Mouse (Mus musculus) MEL (cell line): Measurements from ENCODE around the gene Ubash3b. TPM values are rescaled to one million over a fixed set of nuclear protein-coding genes. Genes with fewer than 3 reads are reported as not detected.

ENCODE experiments used
- DNase-seq: peaks from one replicate; pipeline ENCODE4 v3.0.0; 2011; ENCODE audit warnings: low read depth, low spot score
- H3K27ac ChIP-seq: 2 replicates; pipeline ENCODE4 v1.5.1; 2012; ENCODE audit warnings: low read depth, mild to moderate bottlenecking, control low read depth, low read length, moderate library complexity; ENCODE audit not compliant: control insufficient read depth
- H3K27me3 ChIP-seq, 2 experiments: fragments of 150-350 bp in 1 of 2; sonication (generic) in 1 of 2; 2 replicates each; pipeline ENCODE4 v1.6.1; 2012; ENCODE audit warnings: low read length in 2 of 2, mild to moderate bottlenecking in 2 of 2, improper control_type of control experiment in 1 of 2, moderate library complexity in 1 of 2; ENCODE audit not compliant: insufficient read depth in 2 of 2, control insufficient read depth in 1 of 2
- H3K36me3 ChIP-seq, 2 experiments: 2 replicates each; pipeline ENCODE4 v1.6.1; 2012 to 2014; ENCODE audit warnings: low read length in 2 of 2, improper control_type of control experiment in 1 of 2, inconsistent platforms in 1 of 2, mild to moderate bottlenecking in 1 of 2; ENCODE audit not compliant: insufficient read depth in 2 of 2, control insufficient read depth in 1 of 2
- H3K4me1 ChIP-seq, 2 experiments: fragments of 150-350 bp in 1 of 2; sonication (generic) in 1 of 2; 2 replicates each; pipeline ENCODE4 v1.6.1; 2012; ENCODE audit warnings: low read length in 2 of 2, improper control_type of control experiment in 1 of 2, mild to moderate bottlenecking in 1 of 2; ENCODE audit not compliant: insufficient read depth in 2 of 2, control insufficient read depth in 1 of 2
- H3K4me3 ChIP-seq, 2 experiments: fragments of 150-350 bp in 1 of 2; sonication (generic) in 1 of 2; 2 replicates each; pipeline ENCODE4 v1.5.1; 2012; ENCODE audit warnings: low read depth in 2 of 2, low read length in 2 of 2, mild to moderate bottlenecking in 2 of 2, moderate library complexity in 2 of 2, control low read depth in 1 of 2, improper control_type of control experiment in 1 of 2; ENCODE audit not compliant: control insufficient read depth in 1 of 2, insufficient read depth in 1 of 2
- H3K79me2 ChIP-seq: 2 replicates; pipeline ENCODE4 v1.6.1; 2012; ENCODE audit warnings: mild to moderate bottlenecking, low read length, moderate library complexity; ENCODE audit not compliant: control insufficient read depth, poor library complexity, insufficient read depth
- H3K9ac ChIP-seq: 2 replicates; pipeline ENCODE4 v1.6.1; 2012; ENCODE audit warnings: low read depth, mild to moderate bottlenecking, control low read depth, low read length, moderate library complexity; ENCODE audit not compliant: control insufficient read depth, poor library complexity, severe bottlenecking
- H3K9me3 ChIP-seq: fragments of 150-350 bp; sonication (generic); replicated peaks from 2 replicates; pipeline ENCODE4 v1.6.1; 2012; ENCODE audit warnings: mild to moderate bottlenecking, low read length, improper control_type of control experiment, moderate library complexity; ENCODE audit not compliant: insufficient read depth
- BHLHE40 ChIP-seq: IDR thresholded peaks from 2 replicates; pipeline ENCODE4 v1.6.1; 2012; ENCODE audit warnings: low read depth, mild to moderate bottlenecking, inconsistent platforms, low read length, improper control_type of control experiment, borderline replicate concordance
- EP300 ChIP-seq, 2 experiments: IDR thresholded peaks; 2 replicates each; pipeline ENCODE4 v1.6.1; 2011; ENCODE audit warnings: improper control_type of control experiment in 2 of 2, low read length in 2 of 2, low read depth in 1 of 2, mild to moderate bottlenecking in 1 of 2
- ETS1 ChIP-seq: IDR thresholded peaks from 2 replicates; pipeline ENCODE4 v1.6.1; 2012; ENCODE audit warnings: low read depth, mild to moderate bottlenecking, inconsistent platforms, low read length, improper control_type of control experiment, moderate library complexity
- GATA1 ChIP-seq: IDR thresholded peaks from 2 replicates; pipeline ENCODE4 v1.6.1; 2011; ENCODE audit warnings: low read depth, low read length, improper control_type of control experiment
- JUND ChIP-seq: IDR thresholded peaks from 2 replicates; pipeline ENCODE4 v1.6.1; 2011; ENCODE audit warnings: low read depth, mild to moderate bottlenecking, improper control_type of control experiment, low read length
- KAT2A ChIP-seq: conservative IDR thresholded peaks from 2 replicates; pipeline ENCODE4 v1.6.1; 2012; ENCODE audit warnings: low read depth, low read length, improper control_type of control experiment, inconsistent platforms
- MYB ChIP-seq: IDR thresholded peaks from 2 replicates; pipeline ENCODE4 v1.6.1; 2011; ENCODE audit warnings: mild to moderate bottlenecking, low read depth, low read length, improper control_type of control experiment
- MYC ChIP-seq: IDR thresholded peaks from 2 replicates; pipeline ENCODE4 v1.6.1; 2011; ENCODE audit warnings: low read depth, mild to moderate bottlenecking, low read length, improper control_type of control experiment, moderate library complexity
- NELFE ChIP-seq: IDR thresholded peaks from 2 replicates; pipeline ENCODE4 v1.6.1; 2011; ENCODE audit warnings: low read depth, low read length, improper control_type of control experiment
- NRF1 ChIP-seq: IDR thresholded peaks from 2 replicates; pipeline ENCODE4 v1.6.1; 2014; ENCODE audit warnings: low read depth, mild to moderate bottlenecking, inconsistent platforms, low read length, improper control_type of control experiment, moderate library complexity; ENCODE audit not compliant: poor library complexity, insufficient read depth, severe bottlenecking
- RCOR1 ChIP-seq: IDR thresholded peaks from 2 replicates; pipeline ENCODE4 v1.6.1; 2012; ENCODE audit warnings: low read depth, mild to moderate bottlenecking, inconsistent platforms, low read length, improper control_type of control experiment
- SIN3A ChIP-seq: IDR thresholded peaks from 2 replicates; pipeline ENCODE4 v1.6.1; 2012; ENCODE audit warnings: low read length, improper control_type of control experiment, inconsistent platforms
- TAL1 ChIP-seq: IDR thresholded peaks from 2 replicates; pipeline ENCODE4 v1.6.1; 2012; ENCODE audit warnings: mild to moderate bottlenecking, inconsistent platforms, low read length, moderate library complexity, mixed read lengths
- TBP ChIP-seq: IDR thresholded peaks from 2 replicates; pipeline ENCODE4 v1.8.0; 2011; ENCODE audit warnings: low read depth, low read length, improper control_type of control experiment
- USF1 ChIP-seq: IDR thresholded peaks from 2 replicates; pipeline ENCODE4 v1.6.1; 2014; ENCODE audit warnings: low read depth, mild to moderate bottlenecking, inconsistent platforms, low read length, improper control_type of control experiment, moderate library complexity
- USF2 ChIP-seq, 2 experiments: IDR thresholded peaks; 2 replicates each; pipeline ENCODE4 v1.6.1; 2011 to 2012; ENCODE audit warnings: improper control_type of control experiment in 2 of 2, low read length in 2 of 2, borderline replicate concordance in 1 of 2, inconsistent platforms in 1 of 2, low read depth in 1 of 2, mild to moderate bottlenecking in 1 of 2; ENCODE audit not compliant: insufficient read depth in 1 of 2
- ZKSCAN1 ChIP-seq: IDR thresholded peaks from 2 replicates; pipeline ENCODE4 v1.6.1; 2012; ENCODE audit warnings: low read depth, mild to moderate bottlenecking, inconsistent platforms, low read length, improper control_type of control experiment, moderate library complexity
- ZMIZ1 ChIP-seq: IDR thresholded peaks from 2 replicates; pipeline ENCODE4 v1.6.1; 2012; ENCODE audit warnings: low read depth, mild to moderate bottlenecking, inconsistent platforms, low read length, improper control_type of control experiment, moderate library complexity
- polyA plus RNA-seq, 2 experiments: library from polyadenylated mRNA; stranded (reverse) in 1 of 2; unstranded in 1 of 2; fragments of >175 nt in 1 of 2; fragments of >200 nt in 1 of 2; gene quantifications; 2 replicates each; pipeline versions ENCODE4 v1.2.1 to v1.2.4; 2012; ENCODE audit warnings: low replicate concordance in 2 of 2, low read depth in 1 of 2; ENCODE audit not compliant: insufficient read length in 2 of 2, insufficient read depth in 1 of 2, missing spikeins in 1 of 2
- total RNA-seq: library from RNA; depleted of rRNA; stranded (reverse); fragments of 300-350 nt; gene quantifications from 2 replicates; pipeline ENCODE4 v1.2.3, GENCODE M21; 2012

The Ubash3b gene
- total and polyA plus RNA-seq, 3 experiments: 5.4 to 11.3 TPM; not detected in 1

GRCm38 (mm10) chr9:41122390-41123110, 38.9 kb downstream of the Ubash3b start:
- Histone ChIP-seq H3K27ac (peak overlapping the region; percentile 33), H3K27me3 (no peaks in the 10 kb centered on the region), H3K9me3 (no peaks in the 10 kb centered on the region), H3K9ac (no peak overlapping the region; the same call in 1 of the 2 replicates), H3K4me1 (peaks cover 4 to 39% of the 10 kb centered on the region in 2 experiments), H3K4me3 (peak overlapping the region in 1 of 2 experiments; percentile 18; a peak in 1 of 4 replicates), H3K36me3 (peaks cover 0 to 25% of the 10 kb centered on the region in 2 experiments; a peak in 2 of 4 replicates), H3K79me2 (no peaks in the 10 kb centered on the region)
- peak; percentile 38; the same call in 1 of the 2 replicates for TF ChIP-seq ETS1
- TF ChIP-seq MYC: no peak
- TF ChIP-seq TAL1: peak; percentile 39; the same call in 1 of the 2 replicates
- peak; percentile 23; the same call in 1 of the 2 replicates for TF ChIP-seq SIN3A
- TF ChIP-seq GATA1: 0 out of 2 replicates have a peak, but pooled peaks have one; percentile 11
- peak; percentile 61; the same call in 1 of the 2 replicates for TF ChIP-seq RCOR1
- TF ChIP-seq EP300 (IDR thresholded peaks at IDR 0.05; ENCODE audit: low read depth in 1 of 2, low read length in 2 of 2): peak; percentile 30 to 60; a peak in 2 of 4 replicates
- no peak for TF ChIP-seq ZKSCAN1
- DNase-seq: peak; percentile 93

- peaks cover 0 to 32% of the 10 kb centered on the region in 2 experiments; a peak in 2 of 4 replicates for H3K36me3 ChIP-seq
- no peak for DNase-seq
- no peak overlapping the region for H3K4me3 ChIP-seq
- no peaks in the 10 kb centered on the region for H3K9me3 ChIP-seq
- H3K79me2 ChIP-seq: no peaks in the 10 kb centered on the region
- TF ChIP-seq ZMIZ1: no peak
- TF ChIP-seq KAT2A: no peak
- no peak for TF ChIP-seq GATA1
- TF ChIP-seq USF1: no peak
- no peak for TF ChIP-seq SIN3A
- TF ChIP-seq ZKSCAN1: no peak
- no peak for TF ChIP-seq JUND
- no peak for TF ChIP-seq MYB
- no peak for TF ChIP-seq NELFE
- no peak for TF ChIP-seq USF2 (IDR thresholded peaks at IDR 0.05; ENCODE audit: borderline replicate concordance in 1 of 2, insufficient read depth in 1 of 2, low read depth in 1 of 2, low read length in 2 of 2)
- no peak for TF ChIP-seq BHLHE40
- no peak for TF ChIP-seq NRF1
- no peak for TF ChIP-seq TBP
- TF ChIP-seq, all 39 proteins: peak for 0
- H3K4me1 ChIP-seq: peaks cover 4 to 44% of the 10 kb centered on the region in 2 experiments
- H3K9ac ChIP-seq: no peak overlapping the region; the same call in 1 of the 2 replicates
- H3K27ac ChIP-seq: peak overlapping the region; percentile 33
- no peaks in the 10 kb centered on the region for H3K27me3 ChIP-seq
These were observed 39.7 kb downstream of the Ubash3b start for GRCm38 (mm10) chr9:41121701-41122354.
